Mouse (Mus musculus) heart, adult 2 months (tissue): Measurements from ENCODE around the gene Atp6v0d1. TPM values are rescaled to one million over a fixed set of nuclear protein-coding genes. Genes with fewer than 3 reads are reported as not detected.

Source experiments
- DNase-seq, 2 experiments: peaks; one replicate each; pipeline ENCODE4 v3.0.0; 2021
- H3K27ac ChIP-seq: fragments of 200-600 bp; 2 replicates; pipeline ENCODE4 v1.8.1; 2022
- H3K27me3 ChIP-seq: fragments of 200-500 bp; 2 replicates; pipeline ENCODE4 v1.6.1; 2012; ENCODE audit warnings: mild to moderate bottlenecking, low read length, inconsistent platforms, mixed read lengths; ENCODE audit not compliant: control insufficient read depth, insufficient read depth
- H3K36me3 ChIP-seq: fragments of 200-500 bp; 2 replicates; pipeline ENCODE4 v1.6.1; 2012; ENCODE audit warnings: low read length, inconsistent platforms; ENCODE audit not compliant: control insufficient read depth, insufficient read depth
- H3K4me1 ChIP-seq: fragments of 200-500 bp; 2 replicates; pipeline ENCODE4 v1.6.1; 2011; ENCODE audit warnings: low read length; ENCODE audit not compliant: control insufficient read depth, insufficient read depth
- H3K4me3 ChIP-seq: fragments of 200-600 bp; 2 replicates; pipeline ENCODE4 v1.8.1; 2022
- H3K79me2 ChIP-seq: fragments of 200-500 bp; replicated peaks from 2 replicates; pipeline ENCODE4 v1.6.1; 2012; ENCODE audit warnings: mild to moderate bottlenecking, inconsistent platforms, low read length, moderate library complexity, mixed read lengths; ENCODE audit not compliant: control insufficient read depth, insufficient read depth
- H3K9ac ChIP-seq: fragments of 200-500 bp; 2 replicates; pipeline ENCODE4 v1.6.1; 2012; ENCODE audit warnings: low read depth, mild to moderate bottlenecking, control low read depth, inconsistent platforms, low read length, mixed read lengths
- CTCF ChIP-seq: fragments of 200-600 bp; IDR thresholded peaks from 2 replicates; pipeline ENCODE4 v1.8.1; 2022; ENCODE audit warnings: antibody characterized with exemption, mild to moderate bottlenecking, moderate library complexity
- EP300 ChIP-seq: fragments of 200-500 bp; IDR thresholded peaks from 2 replicates; pipeline ENCODE4 v1.6.1; 2011; ENCODE audit warnings: low read depth, low read length, control low read depth; ENCODE audit not compliant: insufficient read depth
- POLR2A ChIP-seq: fragments of 200-500 bp; IDR thresholded peaks from 2 replicates; pipeline ENCODE4 v1.6.1; 2011; ENCODE audit warnings: mild to moderate bottlenecking, low read depth, low read length, control low read depth; ENCODE audit not compliant: insufficient read depth
- WGBS: fragments of 180-500 bp; shearing (Covaris S2); methylation state at CpG from one replicate; pipeline ENCODE4 v1.1.7; 2018; 5-methylcytosine and 5-hydroxymethylcytosine counted together
- intact Hi-C: fragments of 180-260 bp; cut with DNase I; formaldehyde crosslinking; loops from one replicate; pipeline ENCODE4 v1.15.1; 2025
- polyA plus RNA-seq: library from polyadenylated mRNA; depleted of rRNA; stranded (reverse); fragments of >200 nt; gene quantifications from 2 replicates; pipeline ENCODE4 v1.2.3, GENCODE M21; 2012
- total RNA-seq, 2 experiments: library from RNA; stranded (reverse); gene quantifications; 2 replicates each; pipeline ENCODE4 v1.2.3; 2021

Gene Atp6v0d1
- total and polyA plus RNA-seq, 3 experiments = 46.4 to 61.7 (median 48.9) TPM

- no peak overlapping the region for H3K9ac ChIP-seq
- H3K4me3 ChIP-seq = no peak overlapping the region
- no peak for DNase-seq
- H3K79me2 ChIP-seq = no peaks in the 10 kb centered on the region
- H3K27ac ChIP-seq = no peak overlapping the region
- peaks cover 7% of the 10 kb centered on the region for H3K4me1 ChIP-seq
- H3K36me3 ChIP-seq = no peaks in the 10 kb centered on the region
- TF ChIP-seq CTCF = no peak
- no peak for TF ChIP-seq EP300
- TF ChIP-seq POLR2A = no peak
- intact Hi-C loops = no loop called here
- WGBS = 47% methylated on average over 3 of the region's 3 CpGs
- H3K27me3 ChIP-seq = no peaks in the 10 kb centered on the region
Observed at GRCm38 (mm10) chr8:105521061-105521460, 44.8 kb downstream of the Atp6v0d1 start.

GRCm38 (mm10) chr8:105520521-105520920, 45.3 kb downstream of the Atp6v0d1 start:
- intact Hi-C loops = no loop called here
- H3K9ac ChIP-seq = no peak overlapping the region
- H3K27me3 ChIP-seq = no peaks in the 10 kb centered on the region
- H3K4me1 ChIP-seq = peaks cover 7% of the 10 kb centered on the region
- 74% methylated on average over 5 of the region's 5 CpGs for WGBS
- no peak for TF ChIP-seq POLR2A
- TF ChIP-seq CTCF = no peak
- no peak for TF ChIP-seq EP300
- H3K27ac ChIP-seq = no peak overlapping the region
- no peaks in the 10 kb centered on the region for H3K79me2 ChIP-seq
- H3K4me3 ChIP-seq = no peak overlapping the region
- no peaks in the 10 kb centered on the region for H3K36me3 ChIP-seq
- no peak for DNase-seq

- no peaks in the 10 kb centered on the region for H3K27me3 ChIP-seq
- WGBS = 16% methylated on average over 2 of the region's 2 CpGs
- no peak overlapping the region for H3K9ac ChIP-seq
- intact Hi-C loops = no loop called here
- H3K79me2 ChIP-seq = no peaks in the 10 kb centered on the region
- H3K4me1 ChIP-seq = peaks cover 7% of the 10 kb centered on the region
- no peak overlapping the region for H3K4me3 ChIP-seq
- TF ChIP-seq CTCF = no peak
- no peak for DNase-seq
- no peaks in the 10 kb centered on the region for H3K36me3 ChIP-seq
- H3K27ac ChIP-seq = no peak overlapping the region
Observed at GRCm38 (mm10) chr8:105519591-105519990, 46.3 kb downstream of the Atp6v0d1 start.

GRCm38 (mm10) chr8:105518436-105519313, 47.2 kb downstream of the Atp6v0d1 start, which contains the start of gene Hsd11b2:
Gene Hsd11b2, plus strand, starts transcription at chr8:105518755.
- Histone ChIP-seq H3K27me3 (no peaks in the 10 kb centered on the region), H3K36me3 (no peaks in the 10 kb centered on the region), H3K4me3 (peak within 1 kb of the TSS; percentile 50), H3K9ac (peak within 1 kb of the TSS; percentile 69), H3K4me1 (peaks cover 7% of the 10 kb centered on the region), H3K27ac (no peak within 1 kb of the TSS), H3K79me2 (no peaks in the 10 kb centered on the region)
- TF ChIP-seq EP300 = no peak
- no peak for TF ChIP-seq POLR2A
- TF ChIP-seq CTCF = peak; percentile 26
- 2% methylated on average over 64 of the region's 68 CpGs for WGBS
- peak; percentile 64 to 66 for DNase-seq
- intact Hi-C loops = no loop called here

- Histone ChIP-seq H3K27me3 (no peaks in the 10 kb centered on the region), H3K36me3 (no peaks in the 10 kb centered on the region), H3K4me3 (no peak overlapping the region), H3K27ac (no peak overlapping the region), H3K79me2 (no peaks in the 10 kb centered on the region), H3K4me1 (peaks cover 7% of the 10 kb centered on the region), H3K9ac (no peak overlapping the region)
- TF ChIP-seq CTCF (no peak), POLR2A (no peak), EP300 (no peak)
- intact Hi-C loops = loop anchor here (2.0 kb wide), 1 partner anchor 15 kb away; no protein-coding TSS in a partner anchor
- DNase-seq = no peak
- 32% methylated on average over 8 of the region's 8 CpGs for WGBS
Observed at GRCm38 (mm10) chr8:105517346-105517745, 48.5 kb downstream of the Atp6v0d1 start.

GRCm38 (mm10) chr8:105516018-105516645, 49.7 kb downstream of the Atp6v0d1 start:
- Histone ChIP-seq H3K4me3 (no peak overlapping the region), H3K27me3 (no peaks in the 10 kb centered on the region)
- 22% methylated on average over 12 of the region's 12 CpGs for WGBS

More at GRCm38 (mm10) chr8:105516018-105516645, 49.7 kb downstream of the Atp6v0d1 start:
- Histone ChIP-seq H3K4me1 (peaks cover 7% of the 10 kb centered on the region), H3K79me2 (no peaks in the 10 kb centered on the region), H3K27ac (no peak overlapping the region), H3K9ac (no peak overlapping the region), H3K36me3 (no peaks in the 10 kb centered on the region)
- DNase-seq = peak; percentile 71 to 77
- intact Hi-C loops = loop anchor here (1.0 to 2.0 kb wide), 2 partner anchors 17 to 38 kb away; no protein-coding TSS in a partner anchor
- no peak for TF ChIP-seq POLR2A
- TF ChIP-seq CTCF = peak; percentile 82
- peak; percentile 75; the same call in 1 of the 2 replicates for TF ChIP-seq EP300
